Mouse (Mus musculus) B cell, adult 62 days (primary cell): ENCODE results near the gene Ttc34. TPM values are rescaled to one million over a fixed set of nuclear protein-coding genes. Genes with fewer than 3 reads are reported as not detected.

Experiments
- total RNA-seq: library from RNA; stranded (reverse); gene quantifications from 4 replicates; pipeline ENCODE4 v1.2.4, GENCODE M21; 2023

Gene Ttc34
- total RNA-seq, result not detected in 4 replicates

DNA sequence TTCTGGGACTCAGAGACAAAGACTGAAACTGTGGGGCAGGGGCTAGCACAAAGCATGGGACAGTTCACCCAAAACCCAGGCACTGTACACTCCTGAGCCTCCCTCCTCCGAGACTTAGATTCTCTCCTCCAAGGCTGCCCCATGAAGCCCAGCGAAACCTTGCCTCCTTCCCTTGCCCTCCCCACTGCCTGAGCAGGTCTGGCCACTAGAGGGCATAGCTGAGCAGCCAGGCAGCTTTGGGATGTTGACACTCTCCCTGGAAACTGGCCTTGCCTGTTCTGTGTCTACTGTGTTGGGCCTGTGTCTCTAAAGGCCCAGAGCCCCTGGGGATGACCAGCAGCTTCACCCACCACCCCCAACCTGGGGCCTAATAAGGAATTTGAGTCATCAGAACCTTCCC is at the start of gene Ttc34:
Ttc34 (plus strand) TSS at position 290 of the 400 bp plus-strand sequence.

DNA sequence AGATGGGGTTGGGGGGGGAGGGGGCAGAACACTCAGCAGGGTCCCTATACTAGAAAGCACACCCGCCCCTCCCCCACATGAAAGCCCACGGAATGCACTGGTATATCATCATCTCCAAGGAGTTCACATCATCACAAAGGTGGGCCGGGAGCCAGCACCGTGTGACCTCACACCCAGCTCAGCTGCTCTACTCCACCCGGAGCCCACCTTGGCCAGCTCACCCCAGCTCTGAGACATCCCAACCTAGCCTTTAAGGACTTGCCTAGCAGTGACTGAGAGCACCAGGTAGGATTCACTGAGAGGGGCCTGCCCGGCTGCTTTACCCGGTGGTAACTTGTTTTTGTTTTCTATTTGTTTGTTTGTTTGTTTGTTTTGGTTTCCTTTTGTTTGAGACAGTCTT is 32.2 kb downstream of the Ttc34 start, which contains the start of gene Mmel1:
Mmel1 (plus strand) TSS at position 146 of the 400 bp plus-strand sequence.

DNA sequence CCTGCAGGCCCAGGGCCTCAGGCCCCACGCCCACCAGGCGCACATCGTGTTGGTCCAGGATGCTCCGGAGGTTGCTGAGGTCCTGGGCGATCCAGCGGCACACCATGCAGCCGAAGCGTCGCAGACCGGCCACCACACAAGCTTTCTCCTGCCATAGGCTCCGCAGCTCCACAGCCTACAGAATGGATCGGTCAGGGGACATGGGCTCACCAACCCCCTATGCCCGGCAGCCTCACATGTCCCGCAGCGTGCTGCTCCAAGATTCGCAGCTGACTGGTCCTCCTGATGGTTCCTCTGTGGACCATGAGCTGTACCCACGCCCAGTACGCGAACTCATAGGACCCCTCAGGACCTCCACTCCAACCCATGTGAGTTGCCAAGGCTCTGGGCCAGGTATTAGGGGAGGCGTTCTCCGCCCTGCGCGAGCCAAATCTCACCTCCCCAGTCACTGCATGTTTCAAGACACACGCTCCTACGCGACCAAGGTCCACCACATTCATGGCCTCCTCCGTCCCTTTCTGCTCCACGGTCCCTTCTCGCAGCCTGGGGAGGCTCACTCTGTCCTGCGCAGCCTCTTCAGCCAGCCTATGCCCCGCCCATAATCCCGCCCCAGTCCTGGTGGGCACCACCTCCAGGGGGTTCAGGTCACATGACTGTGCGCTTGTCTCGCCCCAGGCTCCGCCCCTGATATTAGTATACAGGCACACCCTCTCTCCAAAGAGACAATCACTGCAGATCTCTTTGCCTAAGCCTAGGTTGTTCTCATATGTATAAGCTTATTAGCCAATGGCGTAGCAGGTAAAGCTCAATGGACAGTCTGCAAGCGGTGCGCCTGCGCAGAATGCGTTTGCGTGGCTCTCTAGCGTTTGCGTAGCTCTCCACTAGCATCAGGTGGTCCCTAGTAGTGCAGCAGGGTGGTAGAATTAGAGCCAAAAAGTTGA is 61.5 kb downstream of the Ttc34 start, which contains the start of gene Fam213b:
Fam213b (minus strand) TSS at position 630 of the 941 bp plus-strand sequence.

Other genes with a start within 250 kb of the Ttc34 start
- 0.54 to 4.0 TPM (median 1.5 TPM) in 4 replicates for gene Prdm16, start 200.6 kb upstream of the Ttc34 start, total RNA-seq
- gene Actrt2, start 169.6 kb upstream of the Ttc34 start, total RNA-seq, result not detected in 4 replicates
- not detected in 4 replicates for gene Mmel1, start 32.1 kb downstream of the Ttc34 start, total RNA-seq
- 1.6 to 2.6 TPM (median 1.9 TPM) in 4 replicates for gene Fam213b, start 61.7 kb downstream of the Ttc34 start, total RNA-seq
- gene Tnfrsf14, start 91.1 kb downstream of the Ttc34 start, total RNA-seq, result 39.2 to 57.8 TPM (median 46.8 TPM) in 4 replicates
- 8.1 to 11.6 TPM (median 10.1 TPM) in 4 replicates for gene Hes5, start 123.5 kb downstream of the Ttc34 start, total RNA-seq
- 85.4 to 93.1 TPM (median 87.3 TPM) in 4 replicates for gene Pank4, start 126.7 kb downstream of the Ttc34 start, total RNA-seq
- 0.16 to 0.91 TPM in 2 of 4 replicates, not detected in the others for gene Plch2, start 219.3 kb downstream of the Ttc34 start, total RNA-seq
- 8.1 to 10.3 TPM (median 9.6 TPM) in 4 replicates for gene Pex10, start 229.6 kb downstream of the Ttc34 start, total RNA-seq
- 46.4 to 49.9 TPM (median 48.5 TPM) in 4 replicates for gene Rer1, start 248.9 kb downstream of the Ttc34 start, total RNA-seq
- gene Morn1, start 249.1 kb downstream of the Ttc34 start, total RNA-seq, result 2.7 to 5.3 TPM (median 3.9 TPM) in 4 replicates